16 mouse cellular contexts compared by ENCODE assay signal in the genomic region with DNA sequence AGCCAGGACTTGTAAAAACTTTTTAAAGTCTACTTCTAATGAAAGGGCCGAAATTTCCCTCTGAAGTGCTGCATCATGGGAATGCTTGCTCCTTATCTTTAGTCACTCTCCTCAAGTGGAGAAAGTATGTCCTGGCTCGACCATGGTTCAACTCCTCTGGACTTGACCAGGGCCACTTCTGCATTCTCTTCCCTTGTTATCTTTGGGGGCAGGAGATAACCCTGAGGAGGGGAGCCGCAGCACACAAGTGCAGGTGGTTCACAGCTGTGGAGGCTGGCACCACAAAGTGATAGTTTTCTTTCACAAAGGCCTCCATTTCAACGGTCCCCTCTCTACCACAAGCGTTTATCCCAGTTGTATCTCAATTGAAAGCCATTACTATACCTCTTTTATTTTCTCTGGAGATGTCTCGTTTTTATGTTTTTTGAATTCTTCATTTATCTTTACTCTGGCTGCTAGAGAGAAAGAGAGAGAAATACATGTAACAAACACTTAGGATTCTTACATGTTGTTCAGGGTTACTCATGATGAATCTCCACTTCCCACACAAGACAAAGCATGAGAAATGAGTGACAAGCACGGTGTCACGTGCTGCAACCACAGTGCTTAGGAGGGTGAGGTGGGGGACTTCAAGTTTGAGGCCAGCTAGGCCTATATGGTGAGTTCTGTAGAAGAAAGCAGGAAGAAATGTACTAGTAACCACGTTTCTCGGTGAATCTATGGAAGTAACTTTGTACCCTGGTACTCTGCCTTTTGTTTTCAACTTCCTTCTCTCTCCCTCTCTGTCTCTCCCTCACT. TPM values are rescaled to one million over a fixed set of nuclear protein-coding genes. Genes with fewer than 3 reads are reported as not detected.
A peak's percentile ranks its signal among the peaks of the same experiment; 100 is the strongest.
DNase-seq lines count a peak whose midpoint lies in the region; ATAC-seq and TF ChIP-seq lines count a peak whose summit lies in the region.
"Had no signal": no experiment of that assay in that cellular context is flagged by ENCODE, and none has a peak within 500 bp of the region (broad histone marks: within the 10 kb centered on the region; RNA-seq: fewer than 3 reads in every experiment).

No protein-coding gene starts in this region.

- H3K27ac ChIP-seq in heart, embryonic 16.5 days (ENCODE audit: low read length), result peak overlapping the region; percentile 69; the same call in 1 of the 2 replicates
- H3K27ac ChIP-seq in heart, embryonic 11.5 days (ENCODE audit: low read depth, low read length), result no peak overlapping the region
- H3K27ac ChIP-seq: embryonic facial prominence, embryonic 13.5 days; hindbrain, embryonic 13.5 days; limb, embryonic 10.5 days had no signal

- no peaks in the 10 kb centered on the region for H3K79me3 ChIP-seq in C2C12 (ENCODE audit: low read depth)

- H3K27me3 ChIP-seq in heart, embryonic 16.5 days (ENCODE audit: control insufficient read depth, insufficient read depth, low read length), result no peaks in the 10 kb centered on the region
- H3K27me3 ChIP-seq in heart, embryonic 11.5 days (ENCODE audit: control insufficient read depth, insufficient read depth, low read length), result no peaks in the 10 kb centered on the region
- H3K27me3 ChIP-seq in C2C12 (ENCODE audit: control insufficient read depth, insufficient read depth, insufficient read length), result no peaks in the 10 kb centered on the region
- H3K27me3 ChIP-seq: embryonic facial prominence, embryonic 13.5 days; hindbrain, embryonic 13.5 days; megakaryocyte, embryonic 14.5 days had no signal

- H3K4me2 ChIP-seq in heart, embryonic 16.5 days (ENCODE audit: low read depth, low read length), result no peak overlapping the region
- H3K4me2 ChIP-seq in heart, embryonic 11.5 days, result no peak overlapping the region
- H3K4me2 ChIP-seq: embryonic facial prominence, embryonic 13.5 days; hindbrain, embryonic 13.5 days had no signal

- 53% methylated on average over 10 of the region's 10 CpGs for WGBS in heart, embryonic 16.5 days
- WGBS in heart, embryonic 11.5 days (ENCODE audit: insufficient replicate concordance), result 52% methylated on average over 10 of the region's 10 CpGs

- no peaks in the 10 kb centered on the region for H3K36me3 ChIP-seq in heart, embryonic 16.5 days (ENCODE audit: control insufficient read depth, insufficient read depth)
- no peaks in the 10 kb centered on the region for H3K36me3 ChIP-seq in heart, embryonic 11.5 days (ENCODE audit: control insufficient read depth, insufficient read depth, low read length)
- no peaks in the 10 kb centered on the region for H3K36me3 ChIP-seq in C2C12 (ENCODE audit: control insufficient read depth, insufficient read depth)
- H3K36me3 ChIP-seq: embryonic facial prominence, embryonic 13.5 days; limb, embryonic 10.5 days had no signal

- DNase-seq in thymus, adult 18-20 months, result peak; percentile 32 to 64
- no peak for DNase-seq in gastrocnemius, postnatal 10 days
- DNase-seq in right cerebral cortex, postnatal 4 days, result no peak
- DNase-seq: B cell, adult 2 months; cerebellum, adult 9-11 months; kidney, adult 18-20 months; kidney, postnatal 36 days had no signal

- H3K4me3 ChIP-seq in heart, embryonic 16.5 days (ENCODE audit: low read length), result no peak overlapping the region
- no peak overlapping the region for H3K4me3 ChIP-seq in heart, embryonic 11.5 days (ENCODE audit: low read depth, low read length)
- no peak overlapping the region for H3K4me3 ChIP-seq in C2C12 (ENCODE audit: insufficient read depth, poor library complexity, severe bottlenecking)
- H3K4me3 ChIP-seq: embryonic facial prominence, embryonic 13.5 days; hindbrain, embryonic 13.5 days; limb, embryonic 10.5 days; megakaryocyte, embryonic 14.5 days had no signal

- 0 out of 2 replicates have a peak overlapping the region, but pooled peaks have one; percentile 29 for H3K9ac ChIP-seq in heart, embryonic 16.5 days (ENCODE audit: low read length)
- no peak overlapping the region for H3K9ac ChIP-seq in heart, embryonic 11.5 days (ENCODE audit: low read depth, low read length)
- H3K9ac ChIP-seq: embryonic facial prominence, embryonic 13.5 days; hindbrain, embryonic 13.5 days had no signal

- H3K9me3 ChIP-seq in heart, embryonic 16.5 days (replicated peaks; ENCODE audit: control insufficient read depth, low read length), result no peaks in the 10 kb centered on the region
- no peaks in the 10 kb centered on the region for H3K9me3 ChIP-seq in heart, embryonic 11.5 days (replicated peaks; ENCODE audit: control insufficient read depth, low read length)
- H3K9me3 ChIP-seq: embryonic facial prominence, embryonic 13.5 days; hindbrain, embryonic 13.5 days; limb, embryonic 10.5 days; megakaryocyte, embryonic 14.5 days had no signal

- no peak overlapping the region for H3ac ChIP-seq in C2C12 (ENCODE audit: control insufficient read depth, insufficient read length, low read depth)

- TF ChIP-seq CTCF in C2C12 (IDR thresholded peaks at IDR 0.05; ENCODE audit: control insufficient read depth, insufficient read depth, insufficient read length), result no peak

- peaks cover 13% of the 10 kb centered on the region for H3K4me1 ChIP-seq in heart, embryonic 16.5 days (ENCODE audit: control insufficient read depth, insufficient read depth, low read length)
- H3K4me1 ChIP-seq in heart, embryonic 11.5 days (ENCODE audit: control insufficient read depth, insufficient read depth, low read length), result peaks cover 11% of the 10 kb centered on the region
- H3K4me1 ChIP-seq: limb, embryonic 10.5 days had no signal

- no peaks in the 10 kb centered on the region for H3K79me2 ChIP-seq in C2C12 (ENCODE audit: control insufficient read depth, insufficient read depth)

- peak; percentile 72 for ATAC-seq in heart, embryonic 16.5 days (replicated peaks; ENCODE audit: extremely low read depth, insufficient read depth, low FRiP score)
- no peak for ATAC-seq in heart, embryonic 11.5 days (replicated peaks; ENCODE audit: insufficient number of reproducible peaks, low FRiP score, low TSS enrichment)
- peak; percentile 63 for ATAC-seq in common myeloid progenitor, adult 5-6 weeks (replicated peaks; ENCODE audit: low read depth, poor library complexity, severe bottlenecking)
- no peak for ATAC-seq in erythroid progenitor cell, adult 5-6 weeks (replicated peaks; ENCODE audit: low FRiP score, poor library complexity, severe bottlenecking)

TF ChIP-seq in C2C12, 6 proteins besides CTCF, POLR2A, EP300 and RAD21:
- TF ChIP-seq USF1 (IDR thresholded peaks at IDR 0.05; ENCODE audit: low read depth) (peak; percentile 69), MYOD1 (IDR thresholded peaks at IDR 0.05; ENCODE audit: control insufficient read depth, insufficient read length, low read depth) (no peak)

RNA-seq across cellular contexts. Expression of a gene that starts 10.6 kb away (rescaled TPM):
- 11.8 and 25.7 TPM in 2 replicates for polyA plus RNA-seq in heart, embryonic 16.5 days (2015; fragmentation: Nextera tagmentation; extraction: Ambion mirVana)
- 16.5 and 19.1 TPM in 2 replicates for polyA plus RNA-seq in heart, embryonic 11.5 days (2014; fragmentation: Nextera tagmentation; extraction: Ambion mirVana)
- polyA plus RNA-seq in C2C12 (2012; fragmentation: generic; extraction: Trizol), result 0.25 TPM
- total RNA-seq in common myeloid progenitor, adult 5-6 weeks (2017), result 0.63 and 16.5 TPM in 2 replicates
- 10 to 100 TPM; 15.8 to 21.1 TPM for total RNA-seq in gastrocnemius, postnatal 10 days (2021)
- total RNA-seq in erythroid progenitor cell, adult 5-6 weeks (2015; ENCODE audit: low replicate concordance), result 0.84 and 1.4 TPM in 2 replicates
- 1.2 and 1.4 TPM in 2 replicates for total RNA-seq in erythroid progenitor cell, adult 5-6 weeks (2017; ENCODE audit: low replicate concordance)

RNA-seq across cellular contexts. Expression of a gene that starts 16.0 kb away (rescaled TPM):
- 581 and 590 TPM in 2 replicates for polyA plus RNA-seq in heart, embryonic 16.5 days (2015; fragmentation: Nextera tagmentation; extraction: Ambion mirVana)
- 632 and 639 TPM in 2 replicates for polyA plus RNA-seq in heart, embryonic 11.5 days (2014; fragmentation: Nextera tagmentation; extraction: Ambion mirVana)
- 1,165 TPM for polyA plus RNA-seq in C2C12 (2012; fragmentation: generic; extraction: Trizol)
- 473 and 553 TPM in 2 replicates for total RNA-seq in common myeloid progenitor, adult 5-6 weeks (2017)
- total RNA-seq in gastrocnemius, postnatal 10 days (2021), result 100 to 1,000 TPM; 254 to 262 TPM
- 138 and 146 TPM in 2 replicates for total RNA-seq in erythroid progenitor cell, adult 5-6 weeks (2015; ENCODE audit: low replicate concordance)
- total RNA-seq in erythroid progenitor cell, adult 5-6 weeks (2017; ENCODE audit: low replicate concordance), result 123 and 160 TPM in 2 replicates

RNA-seq across cellular contexts. Expression of a gene that starts 52.1 kb away (rescaled TPM):
- polyA plus RNA-seq in heart, embryonic 16.5 days (2015; fragmentation: Nextera tagmentation; extraction: Ambion mirVana), result 771 and 1,022 TPM in 2 replicates
- 1,579 and 1,713 TPM in 2 replicates for polyA plus RNA-seq in heart, embryonic 11.5 days (2014; fragmentation: Nextera tagmentation; extraction: Ambion mirVana)
- 2.0 TPM for polyA plus RNA-seq in C2C12 (2012; fragmentation: generic; extraction: Trizol)
- 0.23 and 0.29 TPM in 2 replicates for total RNA-seq in common myeloid progenitor, adult 5-6 weeks (2017)
- total RNA-seq in gastrocnemius, postnatal 10 days (2021), result 10 to 100 TPM; 23.2 to 36.0 TPM
- 15.5 and 29.3 TPM in 2 replicates for total RNA-seq in erythroid progenitor cell, adult 5-6 weeks (2015; ENCODE audit: low replicate concordance)
- total RNA-seq in erythroid progenitor cell, adult 5-6 weeks (2017; ENCODE audit: low replicate concordance), result 0.30 and 2.4 TPM in 2 replicates

Comparison
In these comparisons a context has a peak if more than half of its experiments do, and no peak if none do; other contexts are left out.
1. ATAC-seq: peak in heart, embryonic 16.5 days (single experiment) and common myeloid progenitor, adult 5-6 weeks (single experiment); none in heart, embryonic 11.5 days (single experiment) and erythroid progenitor cell, adult 5-6 weeks (single experiment).
2. DNase-seq: peak in thymus, adult 18-20 months (2 of 2); none in gastrocnemius, postnatal 10 days (single experiment) and right cerebral cortex, postnatal 4 days (single experiment).